Mouse (Mus musculus): ENCODE data around the gene Rcn1. TPM values are rescaled to one million over a fixed set of nuclear protein-coding genes. Genes with fewer than 3 reads are reported as not detected.

Gene Rcn1
- polyA plus RNA-seq, 1 experiment: 18.3 TPM

GRCm38 (mm10) chr2:105428029-105428428 is 28.9 kb upstream of the Rcn1 start:
- TF ChIP-seq CTCF (IDR thresholded peaks at IDR 0.05; ENCODE audit: control insufficient read depth, insufficient read depth, low read length) (peak; percentile 82), POLR2A (IDR thresholded peaks at IDR 0.05; ENCODE audit: borderline replicate concordance, control insufficient read depth, low read depth, low read length) (no peak)
- no peak overlapping the region for H3K4me3 ChIP-seq (replicated peaks; ENCODE audit: control insufficient read depth, low read depth, low read length)
- 2% methylated on average over 12 of the region's 12 CpGs for WGBS
- no peaks in the 10 kb centered on the region for H3K4me1 ChIP-seq (ENCODE audit: control insufficient read depth, insufficient read depth, low read length)
- H3K27ac ChIP-seq (ENCODE audit: control insufficient read depth, insufficient read depth, low read depth, low read length, poor library complexity): no peak overlapping the region

GRCm38 (mm10) chr2:105427447-105427846 is 28.3 kb upstream of the Rcn1 start:
- no peak overlapping the region for H3K4me3 ChIP-seq (replicated peaks; ENCODE audit: control insufficient read depth, low read depth, low read length)
- H3K4me1 ChIP-seq (ENCODE audit: control insufficient read depth, insufficient read depth, low read length): no peaks in the 10 kb centered on the region
- no peak overlapping the region for H3K27ac ChIP-seq (ENCODE audit: control insufficient read depth, insufficient read depth, low read depth, low read length, poor library complexity)
- TF ChIP-seq CTCF (IDR thresholded peaks at IDR 0.05; ENCODE audit: control insufficient read depth, insufficient read depth, low read length): no peak
- TF ChIP-seq POLR2A (IDR thresholded peaks at IDR 0.05; ENCODE audit: borderline replicate concordance, control insufficient read depth, low read depth, low read length): no peak
- 55% methylated on average over 8 of the region's 8 CpGs for WGBS

- H3K4me1 ChIP-seq (ENCODE audit: control insufficient read depth, insufficient read depth, low read length): no peaks in the 10 kb centered on the region
- no peak overlapping the region for H3K4me3 ChIP-seq (replicated peaks; ENCODE audit: control insufficient read depth, low read depth, low read length)
- 91% methylated on average over 12 of the region's 12 CpGs for WGBS
- no peak overlapping the region for H3K27ac ChIP-seq (ENCODE audit: control insufficient read depth, insufficient read depth, low read depth, low read length, poor library complexity)
- no peak for TF ChIP-seq CTCF (IDR thresholded peaks at IDR 0.05; ENCODE audit: control insufficient read depth, insufficient read depth, low read length)
Measured at GRCm38 (mm10) chr2:105418629-105419227, 19.6 kb upstream of the Rcn1 start.

GRCm38 (mm10) chr2:105417663-105418062 is 18.5 kb upstream of the Rcn1 start:
- Histone ChIP-seq H3K4me3 (replicated peaks; ENCODE audit: control insufficient read depth, low read depth, low read length) (no peak overlapping the region), H3K4me1 (ENCODE audit: control insufficient read depth, insufficient read depth, low read length) (no peaks in the 10 kb centered on the region), H3K27ac (ENCODE audit: control insufficient read depth, insufficient read depth, low read depth, low read length, poor library complexity) (no peak overlapping the region)
- TF ChIP-seq POLR2A (IDR thresholded peaks at IDR 0.05; ENCODE audit: borderline replicate concordance, control insufficient read depth, low read depth, low read length) (no peak), CTCF (IDR thresholded peaks at IDR 0.05; ENCODE audit: control insufficient read depth, insufficient read depth, low read length) (no peak)
- WGBS: 6% methylated on average over 5 of the region's 5 CpGs

- Histone ChIP-seq H3K4me3 (replicated peaks; ENCODE audit: control insufficient read depth, low read depth, low read length) (no peak overlapping the region), H3K4me1 (ENCODE audit: control insufficient read depth, insufficient read depth, low read length) (no peaks in the 10 kb centered on the region), H3K27ac (ENCODE audit: control insufficient read depth, insufficient read depth, low read depth, low read length, poor library complexity) (no peak overlapping the region)
- 74% methylated on average over 8 of the region's 8 CpGs for WGBS
- TF ChIP-seq POLR2A (IDR thresholded peaks at IDR 0.05; ENCODE audit: borderline replicate concordance, control insufficient read depth, low read depth, low read length): no peak
Measured at GRCm38 (mm10) chr2:105416660-105417348, 17.7 kb upstream of the Rcn1 start.

DNA sequence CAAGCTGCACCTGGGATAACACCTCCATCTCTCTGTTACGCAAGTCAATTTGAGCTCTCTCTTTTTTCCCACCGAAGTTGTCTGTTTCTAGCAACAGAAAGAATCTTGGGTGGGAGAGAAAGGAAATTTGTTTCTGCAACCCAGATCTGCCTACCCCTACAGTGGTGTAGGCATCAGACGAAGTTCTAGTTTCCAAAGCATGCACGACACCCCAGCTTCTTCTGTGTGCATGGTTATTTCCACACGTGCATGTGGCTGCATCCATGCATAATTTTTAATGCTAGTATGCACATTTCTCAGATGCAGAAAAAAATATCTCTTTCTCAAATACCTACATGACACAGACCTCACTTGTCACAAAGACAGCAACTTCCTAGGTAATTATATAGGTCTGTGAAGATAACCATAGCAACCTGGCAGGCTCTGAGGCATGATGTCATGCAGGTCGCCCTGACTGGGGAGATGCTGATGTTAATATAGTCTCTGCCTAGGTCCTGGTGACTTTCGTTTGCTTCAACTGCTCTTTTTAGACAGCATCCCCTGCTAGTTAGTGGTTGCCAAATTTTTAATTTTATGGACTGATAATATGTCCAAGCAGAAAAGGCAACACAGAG is 17.0 kb upstream of the Rcn1 start:
- WGBS: 66% methylated on average over 7 of the region's 7 CpGs
- Histone ChIP-seq H3K27ac (ENCODE audit: control insufficient read depth, insufficient read depth, low read depth, low read length, poor library complexity) (no peak overlapping the region), H3K4me3 (replicated peaks; ENCODE audit: control insufficient read depth, low read depth, low read length) (no peak overlapping the region), H3K4me1 (ENCODE audit: control insufficient read depth, insufficient read depth, low read length) (no peaks in the 10 kb centered on the region)
- TF ChIP-seq CTCF (IDR thresholded peaks at IDR 0.05; ENCODE audit: control insufficient read depth, insufficient read depth, low read length) (no peak), POLR2A (IDR thresholded peaks at IDR 0.05; ENCODE audit: borderline replicate concordance, control insufficient read depth, low read depth, low read length) (no peak)

DNA sequence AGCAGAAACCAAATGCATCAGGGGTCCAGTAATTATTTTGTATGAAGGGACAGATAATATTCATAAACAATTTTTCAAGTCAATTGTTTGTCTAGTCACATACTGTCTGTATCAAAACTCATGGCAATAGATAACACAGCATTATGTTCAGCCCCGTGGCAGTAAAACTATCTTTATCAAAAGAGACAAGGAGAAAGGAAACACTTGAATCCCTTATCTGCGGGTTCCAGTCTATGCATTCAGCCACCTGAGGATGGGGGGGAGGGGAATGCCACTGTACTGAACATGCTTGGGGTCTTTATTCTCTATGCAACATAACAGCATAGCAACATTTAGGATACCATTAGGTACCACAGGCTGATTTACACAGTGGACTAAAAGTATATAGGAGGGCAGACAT is 15.2 kb upstream of the Rcn1 start:
- Histone ChIP-seq H3K4me3 (replicated peaks; ENCODE audit: control insufficient read depth, low read depth, low read length) (no peak overlapping the region), H3K27ac (ENCODE audit: control insufficient read depth, insufficient read depth, low read depth, low read length, poor library complexity) (no peak overlapping the region), H3K4me1 (ENCODE audit: control insufficient read depth, insufficient read depth, low read length) (no peaks in the 10 kb centered on the region)
- no peak for TF ChIP-seq CTCF (IDR thresholded peaks at IDR 0.05; ENCODE audit: control insufficient read depth, insufficient read depth, low read length)
- no peak for TF ChIP-seq POLR2A (IDR thresholded peaks at IDR 0.05; ENCODE audit: borderline replicate concordance, control insufficient read depth, low read depth, low read length)
- 52% methylated on average over 2 of the region's 2 CpGs for WGBS

DNA sequence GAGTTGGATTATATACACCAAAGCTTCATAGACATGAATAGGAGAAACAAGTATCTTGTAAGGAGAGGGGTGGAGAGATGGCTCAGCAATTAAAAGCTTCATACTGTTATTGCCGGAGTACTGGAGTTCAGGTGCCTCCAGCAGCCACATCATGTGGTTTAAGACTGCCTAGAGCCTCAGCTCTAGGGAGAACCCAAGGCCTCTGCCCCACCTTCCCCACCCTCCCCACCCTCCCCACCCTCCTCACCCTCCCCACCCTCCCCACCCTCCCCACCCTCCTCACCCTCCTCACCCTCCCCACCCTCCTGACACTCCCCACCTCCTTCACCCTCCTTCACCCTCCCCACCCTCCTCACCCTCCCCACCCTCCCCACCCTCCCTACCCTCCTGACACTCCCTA is 10.1 kb upstream of the Rcn1 start:
- TF ChIP-seq CTCF (IDR thresholded peaks at IDR 0.05; ENCODE audit: control insufficient read depth, insufficient read depth, low read length): no peak
- TF ChIP-seq POLR2A (IDR thresholded peaks at IDR 0.05; ENCODE audit: borderline replicate concordance, control insufficient read depth, low read depth, low read length): no peak
- no peak overlapping the region for H3K4me3 ChIP-seq (replicated peaks; ENCODE audit: control insufficient read depth, low read depth, low read length)
- no peaks in the 10 kb centered on the region for H3K4me1 ChIP-seq (ENCODE audit: control insufficient read depth, insufficient read depth, low read length)
- WGBS: 88% methylated on average over 1 of the region's 1 CpGs
- H3K27ac ChIP-seq (ENCODE audit: control insufficient read depth, insufficient read depth, low read depth, low read length, poor library complexity): no peak overlapping the region
